Mouse (Mus musculus): ENCODE data around the gene Myo6. TPM values are rescaled to one million over a fixed set of nuclear protein-coding genes. Genes with fewer than 3 reads are reported as not detected.

The Myo6 gene
- total RNA-seq, 2 experiments from 2014 or later = 0.45 TPM; not detected in 1

DNA sequence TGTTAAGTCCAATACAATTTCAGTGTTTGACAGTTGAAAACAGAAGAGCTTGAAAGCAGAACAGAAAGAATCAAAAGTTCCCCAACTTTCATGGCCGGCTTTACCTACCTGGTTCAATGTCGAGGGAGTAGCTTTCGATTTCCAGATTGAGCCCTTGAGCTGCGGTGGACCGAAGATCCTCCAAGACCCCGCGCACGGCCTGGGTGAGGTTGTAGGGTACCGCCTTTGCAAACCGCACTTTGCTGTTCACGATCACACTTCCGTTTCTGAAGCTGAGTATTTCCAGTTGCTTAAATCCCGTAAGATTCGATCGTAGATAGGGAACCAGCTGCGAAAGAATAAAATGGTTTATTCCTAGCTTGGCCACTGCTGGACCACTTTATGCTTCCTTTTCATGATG lies 176.9 kb downstream of the Myo6 start:
- ATAC-seq (replicated peaks; ENCODE audit: low FRiP score, poor library complexity, severe bottlenecking) = no peak

DNA sequence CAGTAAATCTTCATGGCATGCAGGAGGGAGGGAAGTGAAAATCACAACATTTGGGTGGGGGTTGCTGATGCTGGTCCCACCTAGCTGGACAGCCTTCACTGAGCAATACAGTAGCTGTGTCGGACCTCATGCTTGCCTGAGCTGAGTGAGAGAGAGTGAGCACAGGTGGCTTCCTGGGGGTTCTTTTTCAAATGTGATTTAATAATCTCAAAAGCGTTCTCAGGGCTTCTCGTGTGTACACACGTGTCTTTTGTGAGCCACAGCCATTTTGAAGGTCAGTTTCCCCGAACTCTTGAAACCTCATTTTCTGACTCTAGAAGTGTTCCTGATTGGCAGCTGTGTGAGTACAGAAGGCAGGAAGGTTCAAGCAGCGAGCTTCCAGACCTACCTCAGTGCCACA lies 177.7 kb downstream of the Myo6 start:
- no peak for ATAC-seq (replicated peaks; ENCODE audit: low FRiP score, poor library complexity, severe bottlenecking)

DNA sequence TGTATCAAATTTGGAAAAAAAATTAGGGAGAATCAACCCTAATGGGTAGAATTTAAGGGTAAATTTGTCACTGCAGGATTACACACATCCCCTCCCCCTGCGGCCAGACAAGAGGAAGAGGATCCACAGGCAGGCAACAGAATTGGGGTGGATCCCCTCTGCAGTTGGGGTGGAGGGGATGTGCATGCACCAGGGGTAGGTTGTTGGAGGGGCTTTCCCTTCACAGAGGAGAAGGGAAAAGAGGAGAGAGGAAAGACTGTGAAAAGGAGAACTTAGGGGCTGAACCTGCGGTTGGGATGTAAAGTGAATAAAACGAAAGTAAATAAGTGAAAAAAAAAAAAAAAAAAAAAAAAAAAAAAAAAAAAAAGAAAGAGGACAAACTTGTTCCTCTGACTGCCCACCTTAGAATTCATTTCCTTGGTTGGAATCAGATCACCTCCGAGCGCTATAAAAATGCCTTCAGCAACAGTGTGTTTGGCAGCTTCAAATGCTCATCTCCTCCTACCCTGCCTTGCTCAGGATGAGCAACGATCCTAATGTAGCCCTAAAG lies 179.7 kb downstream of the Myo6 start:
- no peak for ATAC-seq (replicated peaks; ENCODE audit: low FRiP score, poor library complexity, severe bottlenecking)

GRCm38 (mm10) chr9:80351295-80351677 lies 186.5 kb downstream of the Myo6 start:
- ATAC-seq (replicated peaks; ENCODE audit: low FRiP score, poor library complexity, severe bottlenecking) = no peak

DNA sequence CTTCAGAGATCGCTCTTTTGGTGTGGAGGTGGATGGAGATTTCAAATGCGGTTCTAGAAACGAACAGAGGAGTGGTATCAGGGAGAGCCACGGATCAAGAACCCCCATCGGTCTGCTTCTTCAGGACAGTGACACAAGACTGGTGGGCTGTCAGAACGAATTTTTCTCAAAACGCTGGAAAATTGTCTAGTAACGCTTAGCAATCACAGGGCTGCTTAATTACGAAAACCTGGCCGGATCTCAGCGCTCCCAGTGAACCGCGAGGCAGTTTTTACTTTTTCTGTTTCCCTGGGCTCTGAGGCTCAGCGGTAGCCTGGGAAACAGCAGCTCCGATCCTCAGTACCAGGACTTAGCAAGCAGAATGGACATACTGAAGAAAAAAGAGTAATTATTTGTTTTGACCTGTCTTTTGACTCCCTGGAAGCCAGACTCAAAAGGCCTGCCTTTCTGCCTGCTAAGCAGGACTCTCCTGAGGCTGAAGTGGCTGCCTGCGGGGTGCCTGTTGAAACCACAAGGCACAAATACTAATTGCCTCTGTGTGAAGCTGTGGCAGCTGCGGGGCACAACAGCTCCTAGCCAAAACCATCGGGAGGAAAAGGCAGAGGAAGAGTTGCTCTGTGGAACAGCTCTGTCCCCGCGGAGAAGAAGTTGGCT lies 187.0 kb downstream of the Myo6 start:
- ATAC-seq (replicated peaks; ENCODE audit: low FRiP score, poor library complexity, severe bottlenecking) = no peak

DNA sequence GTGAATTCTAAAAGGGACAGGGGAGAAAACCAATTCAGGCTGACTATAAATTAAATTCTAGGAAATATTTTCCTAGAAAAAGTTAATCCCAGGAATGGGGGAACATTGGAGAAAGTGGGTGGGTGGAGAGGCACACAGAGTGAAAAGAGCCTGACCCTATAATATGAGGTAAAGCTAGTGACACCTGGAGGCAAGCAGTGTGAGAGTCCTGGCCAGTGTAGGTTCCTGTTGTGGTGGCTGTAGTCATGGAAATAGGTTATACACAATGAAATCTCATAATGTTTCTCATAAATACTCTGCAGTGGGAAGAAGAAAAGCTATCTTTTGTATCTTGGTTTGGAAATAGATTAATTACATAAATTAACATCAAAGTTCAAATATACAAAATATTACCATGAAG lies 195.2 kb downstream of the Myo6 start:
- no peak for ATAC-seq (replicated peaks; ENCODE audit: low FRiP score, poor library complexity, severe bottlenecking)

Other genes with a start within 250 kb of the Myo6 start
- not detected in 2 replicates for gene Filip1, start 152.2 kb upstream of the Myo6 start, total RNA-seq (2015; ENCODE audit: low replicate concordance)
- gene Filip1, start 152.2 kb upstream of the Myo6 start, total RNA-seq (2017; ENCODE audit: low replicate concordance) = not detected in 2 replicates
- gene Senp6, start 98.1 kb upstream of the Myo6 start, total RNA-seq (2015; ENCODE audit: low replicate concordance) = 94.3 and 125 TPM in 2 replicates
- gene Senp6, start 98.1 kb upstream of the Myo6 start, total RNA-seq (2017; ENCODE audit: low replicate concordance) = 45.7 and 52.6 TPM in 2 replicates

Measured in erythroid progenitor cell, adult 5-6 weeks (primary cell).